Mouse (Mus musculus) embryonic facial prominence, embryonic 13.5 days (tissue): ENCODE measurements around the gene Msantd2. TPM values are rescaled to one million over a fixed set of nuclear protein-coding genes. Genes with fewer than 3 reads are reported as not detected.

ENCODE experiments used
- ATAC-seq: fragments of 200-750 bp; cut with Nextera tagmentation; 2 replicates; pipeline ENCODE4 v1.8.0; 2017; ENCODE audit warnings: low read depth; ENCODE audit not compliant: insufficient number of reproducible peaks, insufficient read depth, low FRiP score, low TSS enrichment
- H3K27ac ChIP-seq: fragments of 300-500 bp; sonication (generic); 2 replicates; pipeline ENCODE4 v1.5.1; 2015; ENCODE audit warnings: moderate library complexity, mild to moderate bottlenecking, inconsistent platforms
- H3K27me3 ChIP-seq: fragments of 300-500 bp; sonication (generic); 2 replicates; pipeline ENCODE4 v1.6.1; 2015; ENCODE audit warnings: mild to moderate bottlenecking, inconsistent platforms
- H3K36me3 ChIP-seq: fragments of 300-500 bp; sonication (generic); 2 replicates; pipeline ENCODE4 v1.6.1; 2015; ENCODE audit warnings: mild to moderate bottlenecking, inconsistent platforms
- H3K4me1 ChIP-seq: fragments of 300-500 bp; sonication (generic); 2 replicates; pipeline ENCODE4 v1.6.1; 2015; ENCODE audit warnings: inconsistent platforms
- H3K4me2 ChIP-seq: fragments of 300-500 bp; sonication (generic); 2 replicates; pipeline ENCODE4 v1.6.1; 2015; ENCODE audit warnings: moderate library complexity, mild to moderate bottlenecking, inconsistent platforms
- H3K4me3 ChIP-seq: fragments of 300-500 bp; sonication (generic); 2 replicates; pipeline ENCODE4 v1.5.1; 2015; ENCODE audit warnings: mild to moderate bottlenecking, inconsistent platforms
- H3K9ac ChIP-seq: fragments of 300-500 bp; sonication (generic); 2 replicates; pipeline ENCODE4 v1.6.1; 2015; ENCODE audit warnings: mild to moderate bottlenecking, inconsistent platforms
- H3K9me3 ChIP-seq: fragments of 300-500 bp; sonication (generic); 2 replicates; pipeline ENCODE4 v1.6.1; 2016; ENCODE audit warnings: inconsistent platforms
- WGBS: fragments of 180-500 bp; shearing (Covaris S2); methylation state at CpG from one replicate; pipeline ENCODE4 v1.1.7; 2015; ENCODE audit warnings: mixed read lengths; 5-methylcytosine and 5-hydroxymethylcytosine counted together
- polyA plus RNA-seq: library from polyadenylated mRNA; unstranded; fragments of >200 nt; fragmentation: Nextera tagmentation; extraction: Ambion mirVana; gene quantifications from 2 replicates; pipeline ENCODE4 v1.2.1, GENCODE M21; 2015

Gene Msantd2
- polyA plus RNA-seq, 1 experiment from 2014 or later = 31.1 TPM

DNA sequence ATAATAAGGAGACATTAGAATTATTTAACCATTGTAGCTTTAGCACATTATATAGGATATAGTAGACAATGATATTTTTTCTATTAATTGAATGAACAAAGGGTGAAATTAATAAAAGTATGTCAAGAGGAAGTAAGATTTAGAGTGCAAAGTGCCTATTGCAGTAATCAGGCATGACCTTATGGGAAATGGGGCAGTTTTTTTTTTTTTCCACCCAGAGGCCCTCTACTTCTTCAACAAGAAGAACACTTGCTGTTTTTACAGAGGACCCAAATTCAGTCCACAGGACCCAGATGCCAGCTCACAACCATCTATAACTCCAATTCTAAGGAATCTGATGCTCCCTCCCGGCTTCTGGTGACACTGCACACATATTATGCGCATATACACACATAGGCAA is 71.5 kb downstream of the Msantd2 start:
- 86% methylated on average over 2 of the region's 2 CpGs for WGBS
- no peak for ATAC-seq
- Histone ChIP-seq H3K4me2 (no peak overlapping the region), H3K4me1 (peaks cover 11% of the 10 kb centered on the region), H3K27ac (no peak overlapping the region), H3K9me3 (no peaks in the 10 kb centered on the region), H3K4me3 (no peak overlapping the region), H3K36me3 (no peaks in the 10 kb centered on the region), H3K27me3 (0 out of 2 replicates have a peak, but pooled peaks cover 1% of the 10 kb centered on the region), H3K9ac (no peak overlapping the region)

DNA sequence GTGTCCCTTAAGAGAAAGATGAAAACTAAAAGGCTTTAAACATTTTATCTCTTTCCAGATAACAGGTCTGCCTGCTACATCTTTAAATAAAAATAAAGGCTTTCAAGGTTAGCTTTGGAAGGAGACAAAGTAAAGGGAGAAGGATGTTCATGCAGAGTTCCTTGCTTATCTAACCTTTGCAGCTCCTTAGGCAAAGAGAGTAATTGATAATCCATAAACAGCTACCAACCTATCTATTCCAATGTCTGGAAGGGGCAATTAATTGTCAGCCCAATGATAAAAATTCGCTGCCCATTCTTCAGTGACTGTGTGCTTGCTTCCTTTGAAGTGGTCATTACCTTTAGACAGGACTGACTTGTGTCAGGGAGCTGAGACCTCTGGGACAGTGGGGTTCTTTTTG is 74.7 kb downstream of the Msantd2 start:
- no peak for ATAC-seq
- 0 out of 2 replicates have a peak, but pooled peaks cover 2% of the 10 kb centered on the region for H3K27me3 ChIP-seq
- 55% methylated on average over 1 of the region's 1 CpGs for WGBS
- no peak overlapping the region for H3K4me2 ChIP-seq
- peaks cover 13% of the 10 kb centered on the region for H3K4me1 ChIP-seq
- H3K4me3 ChIP-seq = no peak overlapping the region
- no peaks in the 10 kb centered on the region for H3K36me3 ChIP-seq
- H3K27ac ChIP-seq = no peak overlapping the region
- H3K9ac ChIP-seq = no peak overlapping the region
- no peaks in the 10 kb centered on the region for H3K9me3 ChIP-seq

DNA sequence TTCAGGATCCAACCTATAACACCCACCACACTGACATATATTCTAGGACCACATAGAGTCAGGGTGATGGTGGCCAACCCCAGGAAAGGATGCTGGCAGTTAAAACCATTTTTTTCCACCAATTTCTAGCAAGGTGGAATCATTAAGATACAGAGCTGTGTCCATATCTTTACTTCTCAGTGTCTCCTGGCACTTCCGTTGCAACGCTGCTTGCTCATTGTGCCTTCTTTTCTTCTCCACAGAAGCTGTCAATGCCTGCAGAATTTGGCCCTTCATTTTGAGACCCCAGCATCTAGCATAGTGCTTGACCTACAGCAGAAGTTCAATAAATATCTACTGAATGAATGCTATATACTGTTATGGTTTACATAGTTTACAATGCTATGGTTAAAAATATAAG is 77.9 kb downstream of the Msantd2 start:
- 90% methylated on average over 2 of the region's 2 CpGs for WGBS
- no peak overlapping the region for H3K9ac ChIP-seq
- no peak overlapping the region for H3K4me3 ChIP-seq
- no peaks in the 10 kb centered on the region for H3K36me3 ChIP-seq
- no peak for ATAC-seq
- 0 out of 2 replicates have a peak, but pooled peaks cover 2% of the 10 kb centered on the region for H3K27me3 ChIP-seq
- H3K4me1 ChIP-seq = peaks cover 13% of the 10 kb centered on the region
- H3K9me3 ChIP-seq = no peaks in the 10 kb centered on the region
- no peak overlapping the region for H3K27ac ChIP-seq
- H3K4me2 ChIP-seq = no peak overlapping the region

GRCm38 (mm10) chr9:37567454-37567853 is 78.3 kb downstream of the Msantd2 start:
- Histone ChIP-seq H3K36me3 (no peaks in the 10 kb centered on the region), H3K4me2 (0 out of 2 replicates have a peak overlapping the region, but pooled peaks have one; percentile 16)
- ATAC-seq = no peak

DNA sequence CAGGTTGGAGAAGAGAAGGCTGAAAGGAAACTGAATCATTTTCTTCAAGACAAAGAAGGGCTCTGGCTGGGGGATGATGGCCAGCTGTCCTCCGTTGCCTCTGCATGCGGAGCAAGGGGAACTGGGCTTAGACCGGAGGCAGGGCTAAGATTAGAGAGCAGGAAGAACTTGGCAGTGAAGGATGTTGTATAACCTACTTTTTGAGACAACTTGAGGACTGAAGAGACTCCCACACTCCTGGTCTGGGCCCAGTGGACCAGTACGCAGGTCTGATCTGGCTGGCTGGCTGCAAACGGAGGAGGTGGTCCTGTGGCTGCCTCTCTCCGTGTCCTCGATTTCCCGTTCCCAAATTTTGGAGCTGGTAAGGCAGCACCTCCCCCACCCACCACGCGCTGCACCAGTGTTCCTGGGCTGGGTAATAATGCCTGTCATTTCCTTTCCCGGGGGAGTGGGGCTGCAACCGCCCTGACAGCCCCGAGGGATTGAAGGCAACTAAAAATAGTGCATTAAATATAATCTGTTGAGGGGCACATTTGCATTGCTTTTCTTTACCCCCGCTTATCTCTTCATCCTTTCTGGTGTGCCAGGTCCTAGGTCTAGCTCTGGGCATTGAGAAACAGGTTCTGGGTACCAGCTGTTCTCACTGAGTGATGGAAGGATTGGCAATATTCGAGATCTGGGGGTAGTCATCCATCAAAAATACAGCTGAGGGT is 78.9 kb downstream of the Msantd2 start:
- Histone ChIP-seq H3K4me2 (0 out of 2 replicates have a peak overlapping the region, but pooled peaks have one; percentile 16), H3K9me3 (no peaks in the 10 kb centered on the region), H3K9ac (no peak overlapping the region), H3K27ac (no peak overlapping the region), H3K27me3 (0 out of 2 replicates have a peak, but pooled peaks cover 2% of the 10 kb centered on the region), H3K4me1 (peaks cover 13% of the 10 kb centered on the region), H3K4me3 (no peak overlapping the region), H3K36me3 (no peaks in the 10 kb centered on the region)
- no peak for ATAC-seq
- WGBS = 32% methylated on average over 15 of the region's 15 CpGs

More at GRCm38 (mm10) chr9:37567454-37567853, 78.3 kb downstream of the Msantd2 start:
- Histone ChIP-seq H3K9me3 (no peaks in the 10 kb centered on the region), H3K4me3 (no peak overlapping the region), H3K9ac (no peak overlapping the region), H3K27me3 (0 out of 2 replicates have a peak, but pooled peaks cover 2% of the 10 kb centered on the region), H3K27ac (no peak overlapping the region), H3K4me1 (peaks cover 13% of the 10 kb centered on the region)
- WGBS = 49% methylated on average over 5 of the region's 5 CpGs

- no peak overlapping the region for H3K9ac ChIP-seq
- no peak overlapping the region for H3K4me3 ChIP-seq
- no peak overlapping the region for H3K4me2 ChIP-seq
- 40% methylated on average over 4 of the region's 4 CpGs for WGBS
- H3K36me3 ChIP-seq = no peaks in the 10 kb centered on the region
- H3K4me1 ChIP-seq = peaks cover 13% of the 10 kb centered on the region
- H3K9me3 ChIP-seq = no peaks in the 10 kb centered on the region
- no peak for ATAC-seq
- 0 out of 2 replicates have a peak, but pooled peaks cover 2% of the 10 kb centered on the region for H3K27me3 ChIP-seq
- H3K27ac ChIP-seq = no peak overlapping the region
These were observed 79.6 kb downstream of the Msantd2 start for GRCm38 (mm10) chr9:37568605-37569214.

GRCm38 (mm10) chr9:37569231-37569835 is 80.2 kb downstream of the Msantd2 start:
- no peak overlapping the region for H3K9ac ChIP-seq
- H3K4me1 ChIP-seq = peaks cover 13% of the 10 kb centered on the region
- no peak overlapping the region for H3K4me2 ChIP-seq
- H3K4me3 ChIP-seq = no peak overlapping the region
- no peak overlapping the region for H3K27ac ChIP-seq
- no peaks in the 10 kb centered on the region for H3K36me3 ChIP-seq
- H3K9me3 ChIP-seq = no peaks in the 10 kb centered on the region
- ATAC-seq = no peak
- 73% methylated on average over 2 of the region's 2 CpGs for WGBS
- H3K27me3 ChIP-seq = 0 out of 2 replicates have a peak, but pooled peaks cover 2% of the 10 kb centered on the region

- no peaks in the 10 kb centered on the region for H3K9me3 ChIP-seq
- H3K27ac ChIP-seq = no peak overlapping the region
- H3K4me1 ChIP-seq = peaks cover 22% of the 10 kb centered on the region
- no peak overlapping the region for H3K4me2 ChIP-seq
- H3K27me3 ChIP-seq = 0 out of 2 replicates have a peak, but pooled peaks cover 2% of the 10 kb centered on the region
- ATAC-seq = no peak
- H3K9ac ChIP-seq = no peak overlapping the region
- 66% methylated on average over 3 of the region's 3 CpGs for WGBS
- no peaks in the 10 kb centered on the region for H3K36me3 ChIP-seq
- H3K4me3 ChIP-seq = no peak overlapping the region
These were observed 83.2 kb downstream of the Msantd2 start for GRCm38 (mm10) chr9:37572204-37572876.

Other genes starting within 250 kb of the Msantd2 start
- 2.0 and 2.3 TPM in 2 replicates for gene Slc37a2, start 233.6 kb upstream of the Msantd2 start, polyA plus RNA-seq
- 8.9 and 10.3 TPM in 2 replicates for gene Ccdc15, start 140.9 kb upstream of the Msantd2 start, polyA plus RNA-seq
- 0.21 TPM in 1 of 2 replicates, not detected in the other for gene Hepacam, start 122.0 kb upstream of the Msantd2 start, polyA plus RNA-seq
- 9.5 and 10.1 TPM in 2 replicates for gene Robo4, start 87.4 kb upstream of the Msantd2 start, polyA plus RNA-seq
- gene Robo3, start 56.1 kb upstream of the Msantd2 start, polyA plus RNA-seq = 0.44 and 0.62 TPM in 2 replicates
- gene Esam, start 38.8 kb downstream of the Msantd2 start, polyA plus RNA-seq = 39.5 and 41.7 TPM in 2 replicates
- 1.5 and 1.6 TPM in 2 replicates for gene Vsig2, start 49.9 kb downstream of the Msantd2 start, polyA plus RNA-seq
- gene Nrgn, start 63.6 kb downstream of the Msantd2 start, polyA plus RNA-seq = 8.6 and 10.3 TPM in 2 replicates
- 9.5 and 10.0 TPM in 2 replicates for gene Siae, start 66.4 kb downstream of the Msantd2 start, polyA plus RNA-seq
- gene Spa17, start 124.4 kb downstream of the Msantd2 start, polyA plus RNA-seq = 6.5 and 10.2 TPM in 2 replicates
- gene Tbrg1, start 168.0 kb downstream of the Msantd2 start, polyA plus RNA-seq = 173 and 182 TPM in 2 replicates
- gene Panx3, start 179.9 kb downstream of the Msantd2 start, polyA plus RNA-seq = 16.7 and 22.4 TPM in 2 replicates
- gene Olfr160, start 226.9 kb downstream of the Msantd2 start, polyA plus RNA-seq = not detected in 2 replicates